Mouse (Mus musculus) neural tube, embryonic 13.5 days (tissue): Measurements from ENCODE around the gene Lsm11. TPM values are rescaled to one million over a fixed set of nuclear protein-coding genes. Genes with fewer than 3 reads are reported as not detected.

Experiments
- ATAC-seq: fragments of 200-750 bp; cut with Nextera tagmentation; 2 replicates; pipeline ENCODE4 v1.8.0; 2017; ENCODE audit warnings: low read depth, mild to moderate bottlenecking, moderate TSS enrichment, moderate library complexity
- H3K27ac ChIP-seq: fragments of 300-500 bp; sonication (generic); replicated peaks from 2 replicates; pipeline ENCODE4 v1.5.1; 2015; ENCODE audit warnings: moderate library complexity, mild to moderate bottlenecking, inconsistent platforms
- H3K27me3 ChIP-seq: fragments of 300-500 bp; sonication (generic); 2 replicates; pipeline ENCODE4 v1.6.1; 2015; ENCODE audit warnings: mild to moderate bottlenecking, inconsistent platforms
- H3K36me3 ChIP-seq: fragments of 300-500 bp; sonication (generic); 2 replicates; pipeline ENCODE4 v1.6.1; 2015; ENCODE audit warnings: mild to moderate bottlenecking, inconsistent platforms
- H3K4me1 ChIP-seq: fragments of 300-500 bp; sonication (generic); replicated peaks from 2 replicates; pipeline ENCODE4 v1.6.1; 2015; ENCODE audit warnings: inconsistent platforms
- H3K4me2 ChIP-seq: fragments of 300-500 bp; sonication (generic); 2 replicates; pipeline ENCODE4 v1.6.1; 2015; ENCODE audit warnings: inconsistent platforms, mild to moderate bottlenecking, moderate library complexity
- H3K4me3 ChIP-seq: fragments of 300-500 bp; sonication (generic); 2 replicates; pipeline ENCODE4 v1.5.1; 2015; ENCODE audit warnings: mild to moderate bottlenecking, inconsistent platforms
- H3K9ac ChIP-seq: fragments of 300-500 bp; sonication (generic); 2 replicates; pipeline ENCODE4 v1.6.1; 2015; ENCODE audit warnings: moderate library complexity, mild to moderate bottlenecking, inconsistent platforms
- H3K9me3 ChIP-seq: fragments of 300-500 bp; sonication (generic); 2 replicates; pipeline ENCODE4 v1.6.1; 2016; ENCODE audit warnings: inconsistent platforms
- WGBS: fragments of 180-500 bp; shearing (Covaris S2); methylation state at CpG from one replicate; pipeline ENCODE4 v1.1.7; 2015; 5-methylcytosine and 5-hydroxymethylcytosine counted together
- polyA plus RNA-seq: library from polyadenylated mRNA; unstranded; fragments of >200 nt; fragmentation: Nextera tagmentation; extraction: Ambion mirVana; gene quantifications from 2 replicates; pipeline ENCODE4 v1.2.1, GENCODE M21; 2015

Gene Lsm11
- polyA plus RNA-seq, 1 experiment from 2014 or later: 15.1 TPM

DNA sequence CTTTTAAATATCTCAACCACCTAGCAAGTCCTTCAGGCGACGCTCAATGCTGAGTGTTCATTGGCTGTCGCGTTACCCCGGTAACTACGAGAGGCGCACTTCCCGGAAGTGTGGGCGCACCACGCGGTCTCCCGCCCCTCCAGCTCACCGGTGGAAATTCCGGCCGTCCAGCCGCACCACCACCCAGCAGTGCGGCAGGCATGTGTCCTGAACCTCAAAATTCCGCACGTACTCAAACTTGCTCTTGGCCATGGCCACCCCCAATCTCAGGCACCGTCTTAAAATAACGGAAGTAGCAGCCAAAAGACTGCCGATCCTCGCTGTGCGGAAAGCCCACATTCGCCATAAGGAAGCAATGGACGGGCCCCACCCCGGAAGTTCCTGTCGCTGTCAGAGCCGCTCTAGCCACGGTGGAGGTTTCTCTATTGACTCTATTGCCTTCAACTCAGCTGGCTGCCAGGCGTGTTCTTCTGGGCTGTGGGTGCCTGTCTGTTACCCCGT is 10.4 kb upstream of the Lsm11 start, which contains the start of gene Thg1l:
Gene Thg1l, minus strand, starts transcription at position 368 of the 501 bp plus-strand sequence.
- ATAC-seq: peak; percentile 99
- no peaks in the 10 kb centered on the region for H3K27me3 ChIP-seq
- H3K9ac ChIP-seq: peak within 1 kb of the TSS; percentile 70
- H3K36me3 ChIP-seq: peaks cover 28% of the 10 kb centered on the region
- H3K4me2 ChIP-seq: peak within 1 kb of the TSS; percentile 60
- H3K27ac ChIP-seq: peak within 1 kb of the TSS; percentile 79
- H3K4me1 ChIP-seq: peaks cover 6% of the 10 kb centered on the region
- peak within 1 kb of the TSS; percentile 65 for H3K4me3 ChIP-seq
- WGBS: under 1% methylated on average over 32 of the region's 32 CpGs
- no peaks in the 10 kb centered on the region for H3K9me3 ChIP-seq

DNA sequence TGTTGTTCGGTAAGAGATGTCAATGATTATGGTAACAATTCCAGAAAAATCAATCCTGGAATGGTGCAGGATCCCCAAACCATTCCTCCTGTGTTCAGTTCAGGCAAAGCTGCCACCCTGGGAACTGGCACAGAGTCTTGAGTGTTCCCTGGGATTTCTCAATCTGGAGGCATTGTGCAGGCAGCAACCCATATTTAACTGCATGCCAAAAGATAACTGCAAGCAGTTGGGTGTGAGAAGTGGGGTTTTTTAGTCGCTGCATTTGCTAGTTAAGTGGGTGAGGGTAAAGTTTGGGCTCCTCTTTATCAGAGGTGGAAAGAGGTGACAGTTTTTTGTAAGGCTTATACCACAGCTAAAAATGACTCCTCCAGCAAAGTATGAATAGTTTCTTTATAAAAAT is 2.8 kb upstream of the Lsm11 start:
- no peaks in the 10 kb centered on the region for H3K27me3 ChIP-seq
- H3K4me2 ChIP-seq: no peak overlapping the region
- no peak overlapping the region for H3K4me3 ChIP-seq
- no peak overlapping the region for H3K27ac ChIP-seq
- peaks cover 13% of the 10 kb centered on the region for H3K4me1 ChIP-seq
- no peaks in the 10 kb centered on the region for H3K9me3 ChIP-seq
- WGBS: 85% methylated on average over 2 of the region's 2 CpGs
- H3K9ac ChIP-seq: no peak overlapping the region
- H3K36me3 ChIP-seq: peaks cover 43% of the 10 kb centered on the region
- ATAC-seq: no peak

DNA sequence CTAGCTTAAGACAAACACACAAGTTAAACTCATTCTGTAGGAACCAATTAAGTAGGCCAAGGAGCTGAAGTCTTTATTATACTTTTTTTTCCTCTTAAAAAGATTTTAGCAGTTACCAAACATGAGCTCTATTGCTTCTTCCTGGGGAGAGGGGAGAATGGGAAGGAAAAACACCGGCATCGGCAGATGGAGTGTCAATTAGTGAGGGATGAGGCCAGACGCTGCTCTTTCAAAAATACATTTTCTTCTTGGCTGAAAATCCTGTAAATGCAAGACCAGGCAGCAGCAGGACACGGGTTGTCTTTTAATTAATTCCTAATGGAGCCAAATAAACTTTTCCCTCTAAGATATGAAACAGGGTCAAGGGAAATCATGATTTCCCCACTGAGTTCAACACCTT is 2.1 kb upstream of the Lsm11 start:
- Histone ChIP-seq H3K4me3 (no peak overlapping the region), H3K9ac (no peak overlapping the region), H3K9me3 (no peaks in the 10 kb centered on the region), H3K4me2 (no peak overlapping the region), H3K4me1 (peaks cover 17% of the 10 kb centered on the region), H3K27ac (no peak overlapping the region), H3K27me3 (no peaks in the 10 kb centered on the region), H3K36me3 (peaks cover 36% of the 10 kb centered on the region)
- ATAC-seq: no peak
- WGBS: 86% methylated on average over 4 of the region's 4 CpGs

DNA sequence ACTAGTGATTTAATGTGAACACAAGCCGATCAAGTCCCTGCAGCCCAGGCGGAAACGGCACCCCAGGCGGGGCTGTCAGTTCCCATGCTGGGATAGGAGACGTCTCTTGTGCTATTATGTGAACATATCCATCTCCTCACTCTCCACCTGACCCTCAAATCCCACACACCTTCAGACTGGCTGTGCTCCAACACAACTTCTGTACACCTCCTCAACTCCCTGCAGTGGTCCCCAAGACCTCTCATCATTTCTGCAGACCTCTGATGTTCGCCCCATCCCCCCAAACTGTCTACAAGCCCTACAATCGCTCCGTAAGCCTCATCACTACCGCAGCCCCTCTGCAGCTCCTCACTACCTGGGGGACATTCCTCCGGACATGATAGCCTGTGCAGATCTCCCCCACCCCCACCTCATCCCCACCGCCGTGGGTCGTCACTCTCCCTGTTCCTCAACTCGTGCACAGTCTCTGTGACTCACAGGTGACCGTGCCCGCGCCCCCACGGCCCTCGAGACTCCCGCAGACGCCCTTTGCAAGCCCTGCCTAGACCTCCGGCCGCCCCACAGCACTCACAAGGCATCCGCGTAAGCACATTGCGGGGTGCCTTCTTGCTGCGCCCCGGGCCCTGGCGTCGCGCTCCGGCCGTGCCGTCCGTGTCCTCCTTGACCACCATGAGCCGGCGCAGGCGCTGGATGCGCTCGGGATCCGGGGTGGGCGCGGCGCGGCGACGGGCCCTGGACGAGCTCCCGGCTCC is 668 bp downstream of the Lsm11 start:
- H3K4me1 ChIP-seq: peaks cover 23% of the 10 kb centered on the region
- peak overlapping the region; percentile 78 for H3K27ac ChIP-seq
- peak; percentile 73 for ATAC-seq
- no peaks in the 10 kb centered on the region for H3K9me3 ChIP-seq
- peak overlapping the region; percentile 76 for H3K4me2 ChIP-seq
- H3K4me3 ChIP-seq: peak overlapping the region; percentile 60
- H3K9ac ChIP-seq: peak overlapping the region; percentile 82
- WGBS: under 1% methylated on average over 49 of the region's 49 CpGs
- no peaks in the 10 kb centered on the region for H3K27me3 ChIP-seq
- H3K36me3 ChIP-seq: peaks cover 12% of the 10 kb centered on the region

DNA sequence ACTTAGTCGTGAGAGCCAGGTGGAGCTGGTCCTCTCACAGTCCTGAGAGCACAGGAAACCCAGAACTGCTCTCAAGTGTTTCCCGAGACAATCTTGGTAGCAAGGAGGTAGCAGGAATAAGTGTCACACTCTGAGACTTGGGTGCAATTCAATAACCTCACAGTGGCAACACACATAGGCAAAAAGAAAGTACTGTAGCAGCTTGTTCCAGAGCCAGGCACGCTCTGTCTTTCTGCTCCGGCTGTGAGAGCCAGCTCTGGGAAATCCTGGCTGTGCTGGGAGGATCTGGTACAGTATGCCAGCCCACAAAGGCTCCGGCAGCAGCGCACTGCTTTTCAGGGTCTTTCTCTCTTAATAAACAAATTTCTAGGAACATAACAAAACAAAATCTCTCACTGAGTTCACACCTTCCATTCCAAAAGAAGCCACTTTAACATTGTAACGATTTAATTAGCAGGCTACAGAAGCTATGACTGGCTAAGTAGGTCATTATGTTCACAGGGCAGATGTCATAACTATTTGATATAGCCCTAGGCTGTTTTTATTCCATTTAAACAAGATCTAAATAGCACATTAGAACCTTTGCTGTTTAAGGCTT is 1.5 kb downstream of the Lsm11 start:
- 54% methylated on average over 7 of the region's 7 CpGs for WGBS

DNA sequence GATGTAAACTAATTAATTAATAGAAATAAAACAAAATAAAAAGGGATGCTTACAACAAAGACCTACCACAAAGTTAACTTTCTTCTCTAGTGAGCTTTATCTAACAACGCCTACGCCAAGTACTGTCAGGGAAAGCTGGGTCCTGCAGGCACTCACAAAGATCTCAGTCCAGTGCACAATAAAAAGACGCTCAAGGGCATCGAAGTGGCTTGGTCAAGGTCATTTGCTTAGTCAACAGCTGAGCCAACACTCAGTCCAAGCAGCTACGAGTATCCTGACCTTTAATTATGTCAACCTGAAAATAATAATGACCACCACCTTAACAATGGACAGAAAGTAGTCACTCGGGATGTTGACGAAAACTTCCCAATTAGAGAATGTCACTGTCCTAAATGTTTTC is 2.5 kb downstream of the Lsm11 start:
- H3K9ac ChIP-seq: no peak overlapping the region
- H3K27ac ChIP-seq: no peak overlapping the region
- 86% methylated on average over 7 of the region's 7 CpGs for WGBS
- H3K27me3 ChIP-seq: no peaks in the 10 kb centered on the region
- ATAC-seq: no peak
- no peaks in the 10 kb centered on the region for H3K9me3 ChIP-seq
- H3K4me2 ChIP-seq: peak overlapping the region; percentile 76; the same call in 1 of the 2 replicates
- H3K36me3 ChIP-seq: peaks cover 9% of the 10 kb centered on the region
- H3K4me3 ChIP-seq: no peak overlapping the region
- H3K4me1 ChIP-seq: peaks cover 23% of the 10 kb centered on the region

More for the DNA sequence above, 1.5 kb downstream of the Lsm11 start:
- peak overlapping the region; percentile 60 for H3K4me3 ChIP-seq
- H3K4me2 ChIP-seq: peak overlapping the region; percentile 76
- peaks cover 23% of the 10 kb centered on the region for H3K4me1 ChIP-seq
- H3K27ac ChIP-seq: peak overlapping the region; percentile 78
- H3K9me3 ChIP-seq: no peaks in the 10 kb centered on the region
- H3K36me3 ChIP-seq: peaks cover 9% of the 10 kb centered on the region
- H3K27me3 ChIP-seq: no peaks in the 10 kb centered on the region
- peak overlapping the region; percentile 82 for H3K9ac ChIP-seq
- no peak for ATAC-seq

DNA sequence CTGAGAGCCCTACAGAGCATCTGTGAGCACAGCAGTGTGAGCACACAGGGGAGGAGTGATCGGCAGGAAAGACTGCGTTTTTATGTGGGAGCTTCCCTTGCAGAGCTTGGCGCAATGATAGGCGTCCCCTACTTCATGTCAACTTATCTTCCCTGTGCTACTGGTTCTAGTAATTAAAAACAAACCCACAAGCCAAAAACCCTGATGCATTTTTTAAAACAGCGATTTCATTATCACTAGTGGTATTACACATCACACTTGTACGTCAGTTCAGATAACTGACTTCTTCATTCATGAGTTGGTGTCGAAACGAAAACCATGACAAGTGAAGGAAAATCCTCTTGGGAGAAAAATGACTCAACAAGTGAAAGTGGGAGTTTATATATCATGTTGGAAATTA is 5.8 kb downstream of the Lsm11 start:
- H3K27ac ChIP-seq: no peak overlapping the region
- peaks cover 23% of the 10 kb centered on the region for H3K4me1 ChIP-seq
- no peak overlapping the region for H3K4me3 ChIP-seq
- H3K9ac ChIP-seq: no peak overlapping the region
- no peaks in the 10 kb centered on the region for H3K27me3 ChIP-seq
- ATAC-seq: no peak
- H3K9me3 ChIP-seq: no peaks in the 10 kb centered on the region
- H3K36me3 ChIP-seq: peaks cover 42% of the 10 kb centered on the region
- H3K4me2 ChIP-seq: no peak overlapping the region
- WGBS: 90% methylated on average over 8 of the region's 8 CpGs

DNA sequence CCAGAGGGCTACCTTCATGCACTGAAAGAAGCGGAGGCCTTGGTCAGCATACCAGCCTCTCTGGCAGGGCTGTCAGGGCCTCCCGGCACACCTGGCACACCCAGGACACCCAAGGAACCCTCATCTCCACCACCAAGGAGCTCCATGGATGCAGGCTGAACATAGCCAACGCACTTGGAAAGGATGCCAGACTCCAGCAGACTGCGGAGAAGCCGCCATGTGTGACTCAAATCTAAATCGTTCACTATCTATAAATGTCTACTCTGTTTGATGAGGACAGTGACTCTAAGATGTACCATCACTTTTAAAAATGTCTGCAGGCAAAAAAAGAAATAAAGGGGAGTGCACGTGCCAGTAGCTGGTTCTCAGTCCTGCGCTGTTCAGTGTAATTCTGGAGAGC is 7.3 kb downstream of the Lsm11 start:
- 94% methylated on average over 8 of the region's 8 CpGs for WGBS
- no peak overlapping the region for H3K4me2 ChIP-seq
- no peak overlapping the region for H3K4me3 ChIP-seq
- H3K27ac ChIP-seq: no peak overlapping the region
- peaks cover 9% of the 10 kb centered on the region for H3K4me1 ChIP-seq
- no peaks in the 10 kb centered on the region for H3K9me3 ChIP-seq
- no peak for ATAC-seq
- peaks cover 56% of the 10 kb centered on the region for H3K36me3 ChIP-seq
- H3K9ac ChIP-seq: no peak overlapping the region
- H3K27me3 ChIP-seq: no peaks in the 10 kb centered on the region

DNA sequence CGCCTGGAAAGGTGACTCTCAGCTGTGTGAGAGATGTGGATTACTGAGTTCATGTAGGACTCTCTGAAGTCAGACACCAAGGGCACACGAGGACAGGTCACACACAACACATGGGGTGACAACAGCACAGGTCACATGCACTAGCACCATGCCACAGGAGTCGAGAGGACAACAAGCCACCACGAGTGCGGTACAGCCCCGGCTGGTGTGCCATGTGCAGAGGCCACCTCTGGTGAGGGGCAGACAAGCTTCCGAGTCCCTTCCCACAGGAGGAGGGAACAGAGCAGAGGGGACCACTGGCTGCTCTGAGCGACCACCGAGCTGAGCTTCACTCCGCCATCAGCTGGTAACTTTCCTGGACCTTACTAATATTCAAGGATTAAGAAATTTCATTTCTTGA is 12.0 kb downstream of the Lsm11 start:
- Histone ChIP-seq H3K9me3 (no peaks in the 10 kb centered on the region), H3K36me3 (peaks cover 87% of the 10 kb centered on the region), H3K9ac (no peak overlapping the region), H3K4me1 (no peaks in the 10 kb centered on the region), H3K4me3 (no peak overlapping the region), H3K27ac (no peak overlapping the region), H3K27me3 (no peaks in the 10 kb centered on the region), H3K4me2 (no peak overlapping the region)
- 89% methylated on average over 10 of the region's 10 CpGs for WGBS
- no peak for ATAC-seq

DNA sequence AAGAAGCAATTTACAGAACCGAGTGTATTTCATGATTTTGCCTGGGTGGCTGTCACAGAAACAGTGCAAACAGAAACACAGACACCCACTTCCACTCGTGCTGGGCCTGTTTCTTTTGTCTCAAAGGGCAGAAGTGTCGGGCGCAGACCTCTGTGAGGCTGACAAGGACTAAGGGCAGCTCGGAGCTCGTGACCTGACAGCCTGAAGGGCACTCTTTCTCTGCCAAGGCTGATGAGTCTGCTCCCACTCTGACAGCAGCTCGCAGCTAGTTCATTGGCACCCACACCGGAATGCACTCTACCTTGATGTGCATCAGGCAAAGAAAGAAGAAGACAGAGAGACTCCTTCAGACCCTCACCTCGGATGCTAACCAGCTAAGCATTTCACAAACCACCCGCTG is 15.2 kb downstream of the Lsm11 start:
- Histone ChIP-seq H3K9ac (no peak overlapping the region), H3K9me3 (no peaks in the 10 kb centered on the region), H3K4me3 (no peak overlapping the region), H3K27me3 (no peaks in the 10 kb centered on the region), H3K27ac (no peak overlapping the region), H3K4me2 (no peak overlapping the region), H3K4me1 (peaks cover 15% of the 10 kb centered on the region; the same call in 1 of the 2 replicates), H3K36me3 (peaks cover 56% of the 10 kb centered on the region)
- WGBS: 90% methylated on average over 10 of the region's 10 CpGs
- ATAC-seq: no peak

DNA sequence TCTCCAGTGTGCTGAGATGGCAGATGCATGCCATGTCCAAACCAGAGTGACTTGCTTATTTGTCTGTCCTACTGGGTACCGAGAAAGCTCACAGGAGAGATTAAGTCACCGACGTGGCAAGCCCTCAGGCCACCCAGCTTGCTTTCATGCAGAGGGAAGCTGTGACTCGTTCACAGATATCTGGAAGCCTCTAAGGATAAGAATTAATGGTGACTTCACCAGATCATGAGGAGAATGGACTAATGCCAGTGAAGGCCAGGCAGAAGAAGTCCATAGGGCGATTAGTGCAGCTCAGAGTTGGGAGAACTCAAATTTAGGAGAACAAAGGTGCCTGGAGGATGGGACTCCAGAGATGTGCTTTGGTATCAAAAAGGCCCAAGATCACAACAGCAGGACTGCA is 17.3 kb downstream of the Lsm11 start:
- H3K27me3 ChIP-seq: no peaks in the 10 kb centered on the region
- WGBS: 64% methylated on average over 5 of the region's 5 CpGs

DNA sequence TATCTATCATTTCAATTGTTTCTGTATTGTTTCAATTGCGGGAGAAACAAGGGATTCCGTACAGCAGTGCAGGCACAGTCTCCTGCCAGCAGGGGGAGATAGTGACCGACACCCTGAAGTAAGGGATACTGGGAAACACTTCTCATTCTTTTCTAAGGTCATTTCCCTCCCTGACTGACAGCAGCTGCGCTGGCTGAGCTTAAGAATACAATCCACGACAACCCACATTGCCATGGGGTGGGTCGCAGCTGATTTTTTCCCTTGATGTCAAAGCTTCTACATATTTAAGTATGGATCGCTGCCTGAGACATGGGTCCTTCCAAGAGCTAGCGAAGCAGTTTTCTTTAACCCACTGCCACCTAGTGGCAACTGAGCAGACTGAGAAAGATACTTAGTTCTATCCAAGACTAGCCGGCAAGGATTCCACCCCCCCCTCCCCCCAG is 18.1 kb downstream of the Lsm11 start:
- peak; percentile 88 for ATAC-seq
- WGBS: under 1% methylated on average over 9 of the region's 9 CpGs
- Histone ChIP-seq H3K4me1 (peaks cover 23% of the 10 kb centered on the region), H3K4me2 (peak overlapping the region; percentile 52), H3K36me3 (peaks cover 29% of the 10 kb centered on the region), H3K9ac (no peak overlapping the region), H3K9me3 (no peaks in the 10 kb centered on the region), H3K27ac (peak overlapping the region; percentile 46), H3K27me3 (no peaks in the 10 kb centered on the region), H3K4me3 (peak overlapping the region; percentile 34)

More for the DNA sequence above, 17.3 kb downstream of the Lsm11 start:
- ATAC-seq: no peak
- Histone ChIP-seq H3K9ac (no peak overlapping the region), H3K4me2 (no peak overlapping the region), H3K36me3 (peaks cover 36% of the 10 kb centered on the region), H3K4me3 (no peak overlapping the region), H3K4me1 (peaks cover 18% of the 10 kb centered on the region; the same call in 1 of the 2 replicates), H3K9me3 (no peaks in the 10 kb centered on the region), H3K27ac (no peak overlapping the region)
